Mouse (Mus musculus) layer of hippocampus, postnatal 25 days (tissue): Measurements from ENCODE around the gene Myoz2. TPM values are rescaled to one million over a fixed set of nuclear protein-coding genes. Genes with fewer than 3 reads are reported as not detected.

ENCODE experiments used
- DNase-seq, 2 experiments: peaks; one replicate each; pipeline ENCODE4 v3.0.0; 2022; ENCODE audit warnings: mixed read lengths in 2 of 2, low spot score in 1 of 2; ENCODE audit errors: extremely low spot score in 1 of 2
- total RNA-seq, 2 experiments: library from RNA; stranded (reverse); gene quantifications; 2 replicates each; pipeline ENCODE4 v1.2.3; 2021

Gene Myoz2
- total RNA-seq, 2 experiments from 2014 or later = 0.30 TPM; not detected in 1

GRCm38 (mm10) chr3:123013476-123013875 lies 21.3 kb downstream of the Myoz2 start:
- DNase-seq = no peak

GRCm38 (mm10) chr3:123009417-123009816 lies 25.4 kb downstream of the Myoz2 start:
- DNase-seq = no peak

DNA sequence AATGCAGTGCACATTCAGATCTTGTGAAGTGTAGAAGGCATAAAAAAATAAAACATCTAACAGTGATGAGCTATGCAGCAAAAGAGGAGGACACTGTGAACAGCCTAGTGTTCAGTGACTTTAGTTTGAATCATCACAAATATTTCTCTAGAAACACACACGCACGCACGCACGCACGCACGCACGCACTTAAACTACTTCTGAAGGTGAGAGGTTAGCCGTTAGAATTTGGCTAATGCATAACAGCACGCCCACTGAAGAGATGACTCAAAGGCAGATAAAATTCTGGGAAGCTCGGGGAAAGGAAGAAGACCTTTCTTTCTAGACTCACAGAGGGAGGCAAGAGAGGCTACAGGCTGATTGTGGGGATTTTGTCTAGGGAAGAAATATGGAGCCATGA lies 27.4 kb downstream of the Myoz2 start:
- DNase-seq = no peak

DNA sequence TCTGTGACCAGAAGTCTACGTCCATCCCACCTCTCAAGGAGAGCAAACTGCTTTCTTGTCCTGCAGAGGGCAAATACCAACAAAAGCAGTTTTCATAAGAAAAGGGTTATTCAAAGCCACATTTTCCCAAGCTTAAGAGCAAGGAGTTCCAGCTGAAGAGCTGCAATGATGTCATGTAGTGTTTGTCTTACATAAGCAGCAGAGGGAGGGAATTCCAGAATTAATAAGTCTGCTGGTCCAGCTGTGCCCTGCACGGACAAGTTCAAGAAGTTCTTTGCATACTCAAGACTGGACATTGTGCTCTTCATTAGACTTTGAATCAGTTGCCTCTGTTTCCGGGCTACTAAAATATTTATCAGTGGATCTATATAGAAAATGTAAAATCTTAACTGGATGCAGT lies 33.8 kb downstream of the Myoz2 start:
- no peak for DNase-seq

- no peak for DNase-seq
Measured at GRCm38 (mm10) chr3:122998511-122998910, 36.3 kb downstream of the Myoz2 start.

DNA sequence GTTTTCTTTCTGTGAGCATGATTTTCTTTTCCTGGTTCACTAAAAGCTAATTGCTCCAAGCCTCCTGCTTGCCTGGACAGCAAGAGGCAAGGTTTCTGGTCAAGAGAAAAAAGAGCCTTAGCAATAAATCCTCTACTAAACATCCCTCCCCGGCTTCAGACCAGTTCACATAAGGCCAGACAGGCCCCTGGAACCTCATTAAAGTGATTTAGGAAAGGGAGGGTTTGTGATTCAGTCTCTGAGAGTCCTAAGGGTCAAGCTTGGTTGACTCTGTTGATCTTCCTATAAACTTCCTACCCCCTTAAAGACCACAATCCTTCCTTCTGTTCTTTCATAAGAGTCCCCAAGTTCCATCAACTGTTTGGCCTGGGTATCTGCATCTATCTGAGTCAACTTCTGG lies 37.8 kb downstream of the Myoz2 start:
- DNase-seq = no peak

DNA sequence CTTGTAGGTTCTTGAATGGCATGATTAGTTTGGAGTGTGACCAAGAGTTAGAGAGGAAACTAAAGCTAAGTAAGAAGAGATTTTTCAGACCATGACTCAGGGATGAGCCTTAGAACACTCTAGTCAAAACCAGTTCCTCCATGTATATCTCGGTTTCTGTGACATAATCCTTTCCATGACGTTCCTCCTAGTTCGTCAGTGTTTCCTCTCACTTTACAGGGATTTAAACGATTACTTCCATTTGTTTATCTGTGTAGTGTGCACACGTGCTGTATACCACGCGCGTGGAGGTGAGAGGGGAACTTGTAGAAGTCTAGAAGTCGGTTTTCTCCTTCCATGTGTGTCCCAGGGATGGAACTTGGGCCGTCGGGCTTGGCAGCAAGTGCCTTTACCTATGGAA lies 47.9 kb downstream of the Myoz2 start:
- DNase-seq = no peak

DNA sequence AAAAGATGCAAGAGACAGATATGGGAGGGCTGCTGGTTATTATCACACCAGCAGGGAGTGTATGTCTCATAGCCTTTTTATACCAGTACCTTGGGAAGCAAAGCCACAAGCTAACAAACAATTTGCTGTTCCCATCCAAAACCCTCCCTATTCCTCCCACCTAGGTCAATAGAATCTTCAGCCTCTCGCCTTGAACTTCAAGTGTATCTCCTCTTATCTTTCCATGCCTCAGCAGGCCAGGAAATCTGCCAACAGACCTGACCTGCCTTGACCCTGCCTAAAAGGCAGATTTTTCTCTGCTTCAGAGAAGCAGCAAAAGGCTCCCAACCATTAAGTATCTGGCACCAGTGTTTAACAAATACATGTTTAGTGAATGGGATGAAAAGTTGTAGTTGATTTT lies 48.4 kb downstream of the Myoz2 start:
- no peak for DNase-seq

DNA sequence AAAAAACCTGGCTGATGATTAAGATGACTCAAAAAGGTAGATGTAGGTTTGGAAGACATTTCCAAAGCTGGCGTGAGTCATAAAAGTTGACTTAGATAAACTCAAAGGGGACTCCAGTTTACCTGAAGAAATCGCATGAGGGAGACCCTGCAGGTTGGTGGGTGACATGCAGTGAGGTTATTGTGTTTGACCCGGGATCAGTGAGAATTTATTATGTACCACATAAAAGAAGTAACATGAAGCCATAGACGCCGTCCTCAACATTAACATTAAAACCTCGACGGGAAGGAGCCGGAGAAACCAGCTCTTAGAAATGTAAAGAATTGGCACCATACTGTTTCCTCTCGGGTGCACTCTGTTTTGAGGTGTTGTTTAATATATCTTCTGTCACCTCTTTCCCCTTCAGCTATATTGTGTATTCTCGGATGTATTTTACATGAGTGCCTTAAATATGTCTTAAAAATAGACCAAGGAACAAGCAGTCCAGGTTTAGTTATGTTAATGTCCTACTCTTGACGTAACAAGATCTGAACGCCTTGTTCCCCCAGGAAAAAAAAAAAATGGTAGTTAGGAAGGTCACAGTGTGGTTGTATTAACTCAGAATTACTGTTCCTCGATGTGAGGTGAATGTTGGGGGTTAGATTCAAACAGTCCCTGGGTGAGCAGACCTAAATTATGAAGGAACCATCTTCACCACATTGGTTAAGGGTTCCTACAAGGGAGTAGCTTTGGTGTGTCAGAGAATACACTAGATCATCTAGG lies 49.5 kb downstream of the Myoz2 start:
- DNase-seq = no peak

GRCm38 (mm10) chr3:122984249-122985182 lies 50.3 kb downstream of the Myoz2 start, which contains the start of gene Usp53:
Gene Usp53 (minus strand): TSS chr3:122984510.
- DNase-seq = peak; percentile 87 to 93

- DNase-seq = peak in 1 of 2 experiments; percentile 48
Measured at GRCm38 (mm10) chr3:122983849-122984248, 51.0 kb downstream of the Myoz2 start.

- DNase-seq = no peak
Measured at GRCm38 (mm10) chr3:122975964-122976363, 58.9 kb downstream of the Myoz2 start.

DNA sequence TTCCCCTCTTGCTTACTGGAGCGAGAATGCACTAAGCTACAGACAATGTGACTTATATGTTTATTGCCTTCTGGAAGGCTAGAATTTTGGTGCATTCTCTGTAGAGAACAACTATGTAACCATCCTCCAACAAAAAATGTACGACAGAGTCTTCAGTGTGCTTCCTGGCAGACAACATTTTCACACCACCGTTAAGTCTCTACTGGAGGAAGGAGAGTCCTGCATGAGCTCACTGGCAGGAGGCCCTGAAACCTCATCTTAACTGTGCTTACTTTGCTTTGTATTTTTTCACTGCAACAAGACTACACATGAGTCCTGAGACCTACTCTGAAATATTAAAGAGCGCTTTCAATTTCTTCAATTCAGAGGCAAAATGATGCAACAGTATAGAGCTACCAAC lies 59.5 kb downstream of the Myoz2 start:
- DNase-seq = no peak

GRCm38 (mm10) chr3:122974833-122975232 lies 60.0 kb downstream of the Myoz2 start:
- no peak for DNase-seq

GRCm38 (mm10) chr3:122972126-122972822 lies 62.5 kb downstream of the Myoz2 start:
- no peak for DNase-seq

- DNase-seq = no peak
Measured at GRCm38 (mm10) chr3:122968391-122968790, 66.4 kb downstream of the Myoz2 start.

DNA sequence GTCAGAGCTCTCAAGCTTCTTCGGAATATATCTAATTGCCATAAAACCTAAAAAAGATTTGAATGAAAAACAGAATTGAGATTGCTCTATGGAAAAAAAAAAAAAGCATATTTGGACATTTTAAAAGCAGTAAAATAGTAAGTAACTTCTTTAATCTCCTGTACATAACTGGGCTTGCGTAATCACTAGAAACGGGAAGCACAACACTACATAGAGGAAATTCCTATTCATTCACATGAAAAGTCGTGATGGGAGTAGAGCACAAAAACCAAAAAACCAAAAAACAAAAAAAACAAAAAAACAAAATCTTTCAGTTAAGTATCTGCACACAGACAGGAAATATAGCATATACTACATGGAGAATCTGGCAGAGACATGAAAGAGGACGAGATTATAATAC lies 70.5 kb downstream of the Myoz2 start:
- DNase-seq = no peak
